Mouse (Mus musculus): ENCODE data around the gene Gm16485. TPM values are rescaled to one million over a fixed set of nuclear protein-coding genes. Genes with fewer than 3 reads are reported as not detected.

The Gm16485 gene
- polyA plus RNA-seq (2012; fragmentation: generic; extraction: Trizol), result not detected

GRCm38 (mm10) chr9:8971491-8971890, at the start of gene Gm16485:
Gene Gm16485 (plus strand): TSS chr9:8971791.

Other genes with a start within 250 kb of the Gm16485 start
- not detected for gene Pgr, start 72.0 kb upstream of the Gm16485 start, polyA plus RNA-seq (2012; fragmentation: generic; extraction: Trizol)

Data from C3H10T1/2 (cell line).